Mouse (Mus musculus) embryonic facial prominence, embryonic 14.5 days (tissue): ENCODE results near the gene Gpc3. TPM values are rescaled to one million over a fixed set of nuclear protein-coding genes. Genes with fewer than 3 reads are reported as not detected.

Source experiments
- ATAC-seq: fragments of 200-750 bp; cut with Nextera tagmentation; 2 replicates; pipeline ENCODE4 v1.8.0; 2017; ENCODE audit warnings: low read depth, moderate number of reproducible peaks, moderate TSS enrichment
- DNase-seq: peaks from one replicate; pipeline ENCODE4 v3.0.0-alpha.2; 2015; ENCODE audit warnings: low spot score
- H3K27ac ChIP-seq: fragments of 300-500 bp; sonication (generic); replicated peaks from 2 replicates; pipeline ENCODE4 v1.5.1; 2014; ENCODE audit warnings: low read depth, mild to moderate bottlenecking, low read length, moderate library complexity
- H3K27me3 ChIP-seq: fragments of 300-500 bp; sonication (generic); replicated peaks from 2 replicates; pipeline ENCODE4 v1.6.1; 2014; ENCODE audit warnings: low read length; ENCODE audit not compliant: control insufficient read depth, insufficient read depth
- H3K36me3 ChIP-seq: fragments of 300-500 bp; sonication (generic); 2 replicates; pipeline ENCODE4 v1.6.1; 2014; ENCODE audit warnings: low read length, mixed read lengths; ENCODE audit not compliant: control insufficient read depth, insufficient read depth
- H3K4me1 ChIP-seq: fragments of 300-500 bp; sonication (generic); 2 replicates; pipeline ENCODE4 v1.6.1; 2014; ENCODE audit warnings: antibody characterized with exemption, low read length; ENCODE audit not compliant: control insufficient read depth, insufficient read depth
- H3K4me2 ChIP-seq: fragments of 300-500 bp; sonication (generic); 2 replicates; pipeline ENCODE4 v1.6.1; 2014; ENCODE audit warnings: low read depth, mild to moderate bottlenecking, low read length, moderate library complexity, mixed read lengths
- H3K4me3 ChIP-seq: fragments of 300-500 bp; sonication (generic); 2 replicates; pipeline ENCODE4 v1.5.1; 2014; ENCODE audit warnings: low read depth, mild to moderate bottlenecking, low read length
- H3K9ac ChIP-seq: fragments of 300-500 bp; sonication (generic); 2 replicates; pipeline ENCODE4 v1.6.1; 2014; ENCODE audit warnings: low read depth, mild to moderate bottlenecking, low read length, moderate library complexity, mixed read lengths
- H3K9me3 ChIP-seq: fragments of 300-500 bp; sonication (generic); 2 replicates; pipeline ENCODE4 v1.6.1; 2016; ENCODE audit warnings: low read length; ENCODE audit not compliant: control insufficient read depth
- WGBS: fragments of 180-500 bp; shearing (Covaris S2); extraction: QIAGEN DNeasy Blood & Tissue Kit; methylation state at CpG from one replicate; pipeline ENCODE4 v1.1.7; 2014; 5-methylcytosine and 5-hydroxymethylcytosine counted together
- polyA plus RNA-seq: library from polyadenylated mRNA; unstranded; fragments of >200 nt; fragmentation: Nextera tagmentation; extraction: Ambion mirVana; gene quantifications from 2 replicates; pipeline ENCODE4 v1.2.1, GENCODE M21; 2014

Gpc3 gene
- polyA plus RNA-seq, 1 experiment from 2014 or later = 694 TPM

- WGBS = 16% methylated on average over 3 of the region's 6 CpGs
These were observed 2.2 kb downstream of the Gpc3 start for GRCm38 (mm10) chrX:52611541-52611940.

GRCm38 (mm10) chrX:52603143-52603542 is 10.6 kb downstream of the Gpc3 start:
- no peak overlapping the region for H3K9ac ChIP-seq
- H3K4me3 ChIP-seq = no peak overlapping the region
- ATAC-seq = no peak
- no peaks in the 10 kb centered on the region for H3K4me1 ChIP-seq
- no peak overlapping the region for H3K4me2 ChIP-seq
- H3K27me3 ChIP-seq = no peaks in the 10 kb centered on the region
- no peak overlapping the region for H3K27ac ChIP-seq
- no peaks in the 10 kb centered on the region for H3K9me3 ChIP-seq
- no peak for DNase-seq
- H3K36me3 ChIP-seq = no peaks in the 10 kb centered on the region
- 68% methylated on average over 4 of the region's 4 CpGs for WGBS

More at GRCm38 (mm10) chrX:52611541-52611940, 2.2 kb downstream of the Gpc3 start:
- Histone ChIP-seq H3K27me3 (peaks cover 12% of the 10 kb centered on the region), H3K36me3 (no peaks in the 10 kb centered on the region), H3K4me1 (no peaks in the 10 kb centered on the region; the same call in 1 of the 2 replicates), H3K4me3 (peak overlapping the region; percentile 54), H3K9me3 (no peaks in the 10 kb centered on the region), H3K9ac (peak overlapping the region; percentile 70), H3K4me2 (peak overlapping the region; percentile 53), H3K27ac (peak overlapping the region; percentile 88)
- ATAC-seq (no peak), DNase-seq (peak; percentile 80)

GRCm38 (mm10) chrX:52599246-52599645 is 14.5 kb downstream of the Gpc3 start:
- Histone ChIP-seq H3K4me3 (no peak overlapping the region), H3K4me1 (no peaks in the 10 kb centered on the region), H3K9me3 (no peaks in the 10 kb centered on the region), H3K27ac (no peak overlapping the region), H3K36me3 (no peaks in the 10 kb centered on the region), H3K4me2 (no peak overlapping the region), H3K27me3 (no peaks in the 10 kb centered on the region), H3K9ac (no peak overlapping the region)
- WGBS = 56% methylated on average over 1 of the region's 1 CpGs
- ATAC-seq (no peak), DNase-seq (no peak)

- DNase-seq (no peak), ATAC-seq (no peak)
- no peaks in the 10 kb centered on the region for H3K9me3 ChIP-seq
- H3K4me2 ChIP-seq = no peak overlapping the region
- H3K4me3 ChIP-seq = no peak overlapping the region
- H3K27ac ChIP-seq = no peak overlapping the region
- H3K27me3 ChIP-seq = no peaks in the 10 kb centered on the region
- no peak overlapping the region for H3K9ac ChIP-seq
- no peaks in the 10 kb centered on the region for H3K4me1 ChIP-seq
- H3K36me3 ChIP-seq = no peaks in the 10 kb centered on the region
These were observed 26.1 kb downstream of the Gpc3 start for GRCm38 (mm10) chrX:52587671-52588070.

GRCm38 (mm10) chrX:52559995-52560394 is 53.8 kb downstream of the Gpc3 start:
- ATAC-seq (no peak), DNase-seq (no peak)
- Histone ChIP-seq H3K4me2 (no peak overlapping the region), H3K4me1 (no peaks in the 10 kb centered on the region), H3K9me3 (no peaks in the 10 kb centered on the region), H3K27me3 (0 out of 2 replicates have a peak, but pooled peaks cover 3% of the 10 kb centered on the region), H3K4me3 (no peak overlapping the region), H3K27ac (no peak overlapping the region), H3K9ac (no peak overlapping the region), H3K36me3 (no peaks in the 10 kb centered on the region)
- WGBS = 87% methylated on average over 4 of the region's 4 CpGs

GRCm38 (mm10) chrX:52558526-52558925 is 55.2 kb downstream of the Gpc3 start:
- Histone ChIP-seq H3K9ac (no peak overlapping the region), H3K4me3 (no peak overlapping the region), H3K4me2 (no peak overlapping the region), H3K27ac (no peak overlapping the region), H3K9me3 (no peaks in the 10 kb centered on the region), H3K36me3 (no peaks in the 10 kb centered on the region), H3K27me3 (0 out of 2 replicates have a peak, but pooled peaks cover 3% of the 10 kb centered on the region), H3K4me1 (no peaks in the 10 kb centered on the region)
- 76% methylated on average over 5 of the region's 5 CpGs for WGBS
- DNase-seq = no peak
- no peak for ATAC-seq

GRCm38 (mm10) chrX:52557489-52557888 is 56.3 kb downstream of the Gpc3 start:
- Histone ChIP-seq H3K4me2 (no peak overlapping the region), H3K9me3 (no peaks in the 10 kb centered on the region), H3K4me3 (no peak overlapping the region), H3K27me3 (0 out of 2 replicates have a peak, but pooled peaks cover 3% of the 10 kb centered on the region), H3K9ac (no peak overlapping the region), H3K36me3 (no peaks in the 10 kb centered on the region), H3K4me1 (no peaks in the 10 kb centered on the region), H3K27ac (no peak overlapping the region)
- 66% methylated on average over 6 of the region's 6 CpGs for WGBS
- ATAC-seq (no peak), DNase-seq (peak; percentile 64)

- Histone ChIP-seq H3K27ac (no peak overlapping the region), H3K4me3 (no peak overlapping the region), H3K4me1 (peaks cover 9% of the 10 kb centered on the region), H3K36me3 (no peaks in the 10 kb centered on the region), H3K9me3 (no peaks in the 10 kb centered on the region), H3K27me3 (no peaks in the 10 kb centered on the region), H3K4me2 (no peak overlapping the region), H3K9ac (no peak overlapping the region)
- no peak for ATAC-seq
- WGBS = 79% methylated on average over 1 of the region's 1 CpGs
- no peak for DNase-seq
These were observed 62.5 kb downstream of the Gpc3 start for GRCm38 (mm10) chrX:52551296-52551695.

GRCm38 (mm10) chrX:52544623-52545022 is 69.1 kb downstream of the Gpc3 start:
- peak; percentile 57; the same call in 1 of the 2 replicates for ATAC-seq
- Histone ChIP-seq H3K27me3 (peaks cover 4% of the 10 kb centered on the region; the same call in 1 of the 2 replicates), H3K36me3 (no peaks in the 10 kb centered on the region), H3K9ac (no peak overlapping the region), H3K9me3 (no peaks in the 10 kb centered on the region), H3K4me3 (no peak overlapping the region), H3K4me2 (no peak overlapping the region), H3K4me1 (peaks cover 9% of the 10 kb centered on the region), H3K27ac (no peak overlapping the region; the same call in 1 of the 2 replicates)
- 39% methylated on average over 3 of the region's 3 CpGs for WGBS
- DNase-seq = peak; percentile 83
